Mouse (Mus musculus): ENCODE results near the gene Rnaseh2b. TPM values are rescaled to one million over a fixed set of nuclear protein-coding genes. Genes with fewer than 3 reads are reported as not detected.

Gene Rnaseh2b
- polyA plus RNA-seq, 1 experiment from 2014 or later, result 60.0 TPM

DNA sequence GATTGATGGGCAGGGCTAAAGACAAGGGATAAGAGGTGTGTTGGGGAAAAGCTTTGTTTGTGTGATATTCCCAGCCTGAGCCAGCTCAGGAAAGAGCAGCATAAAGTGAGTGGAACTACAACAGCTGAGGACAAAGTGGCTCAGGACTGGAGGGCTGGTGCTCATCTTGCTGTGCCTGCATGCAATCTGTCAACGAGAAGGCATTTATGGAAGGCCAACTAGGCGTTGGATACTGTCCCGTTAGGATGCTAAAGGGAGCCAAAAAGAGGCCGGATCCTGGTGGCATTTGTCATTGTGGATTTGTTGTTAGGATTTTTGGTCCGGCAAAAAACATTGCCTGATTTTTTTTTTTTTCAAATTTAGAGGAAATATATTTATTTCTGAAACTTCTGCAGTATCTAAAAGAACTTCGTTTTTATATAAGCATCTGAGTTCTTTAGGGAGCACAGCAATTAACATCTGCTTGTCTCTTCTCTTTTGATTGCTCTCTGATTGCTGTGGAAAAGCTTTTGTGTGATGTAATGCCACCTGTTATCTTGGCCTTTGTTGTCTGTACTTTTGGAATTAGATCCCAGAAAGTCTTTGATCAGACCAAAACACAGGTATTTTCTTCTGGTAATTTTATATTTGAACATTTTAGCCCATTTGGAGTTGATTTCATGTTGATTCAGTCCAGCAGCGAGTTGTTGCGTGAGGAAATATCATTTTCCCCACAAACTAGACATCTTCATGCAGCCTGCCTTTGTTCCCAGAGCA lies 49.7 kb downstream of the Rnaseh2b start:
- H3K9ac ChIP-seq, result 0 out of 2 replicates have a peak overlapping the region, but pooled peaks have one; percentile 44
- H3K4me2 ChIP-seq, result no peak overlapping the region
- H3K27ac ChIP-seq, result peak overlapping the region; percentile 62; the same call in 1 of the 2 replicates
- no peak for ATAC-seq (ENCODE audit: insufficient number of reproducible peaks, insufficient read depth, low FRiP score, low TSS enrichment, low read depth)
- WGBS, result 59% methylated on average over 8 of the region's 8 CpGs
- H3K27me3 ChIP-seq, result no peaks in the 10 kb centered on the region
- no peak overlapping the region for H3K4me3 ChIP-seq
- H3K9me3 ChIP-seq, result no peaks in the 10 kb centered on the region
- no peaks in the 10 kb centered on the region for H3K36me3 ChIP-seq
- peaks cover 21% of the 10 kb centered on the region for H3K4me1 ChIP-seq

- no peaks in the 10 kb centered on the region for H3K27me3 ChIP-seq
- H3K27ac ChIP-seq, result peak overlapping the region; percentile 62; the same call in 1 of the 2 replicates
- H3K9me3 ChIP-seq, result no peaks in the 10 kb centered on the region
- 0 out of 2 replicates have a peak overlapping the region, but pooled peaks have one; percentile 44 for H3K9ac ChIP-seq
- no peak for ATAC-seq (ENCODE audit: insufficient number of reproducible peaks, insufficient read depth, low FRiP score, low TSS enrichment, low read depth)
- no peaks in the 10 kb centered on the region for H3K36me3 ChIP-seq
- H3K4me2 ChIP-seq, result no peak overlapping the region; the same call in 1 of the 2 replicates
- H3K4me1 ChIP-seq, result peaks cover 21% of the 10 kb centered on the region
- WGBS, result 61% methylated on average over 10 of the region's 10 CpGs
- no peak overlapping the region for H3K4me3 ChIP-seq
These were observed 50.3 kb downstream of the Rnaseh2b start for GRCm38 (mm10) chr14:62342643-62343144.

DNA sequence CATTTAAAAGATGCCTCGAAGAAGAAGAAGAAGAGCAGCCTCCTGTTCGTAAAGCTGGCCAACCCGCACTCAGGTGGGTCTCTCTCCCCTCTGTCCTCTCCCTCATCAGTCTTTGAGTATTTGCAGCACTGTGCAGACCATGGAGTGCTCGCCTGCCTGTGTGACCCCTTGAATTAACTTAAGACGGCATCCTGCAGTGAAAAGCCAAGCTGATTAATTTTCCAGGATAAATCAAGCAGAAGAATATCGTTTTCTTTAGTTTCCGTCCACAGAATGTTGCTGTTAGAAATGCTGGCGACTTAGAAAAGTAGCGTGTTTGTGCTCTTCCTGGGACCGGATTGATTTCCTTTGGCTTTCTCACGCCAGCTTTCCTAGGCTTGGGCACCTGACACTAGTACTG lies 54.2 kb downstream of the Rnaseh2b start:
- Histone ChIP-seq H3K4me3 (no peak overlapping the region), H3K36me3 (peaks cover 15% of the 10 kb centered on the region), H3K4me2 (no peak overlapping the region), H3K9me3 (no peaks in the 10 kb centered on the region), H3K27ac (no peak overlapping the region), H3K9ac (no peak overlapping the region), H3K27me3 (no peaks in the 10 kb centered on the region), H3K4me1 (peaks cover 21% of the 10 kb centered on the region)
- no peak for ATAC-seq (ENCODE audit: insufficient number of reproducible peaks, insufficient read depth, low FRiP score, low TSS enrichment, low read depth)
- WGBS, result 77% methylated on average over 11 of the region's 11 CpGs

DNA sequence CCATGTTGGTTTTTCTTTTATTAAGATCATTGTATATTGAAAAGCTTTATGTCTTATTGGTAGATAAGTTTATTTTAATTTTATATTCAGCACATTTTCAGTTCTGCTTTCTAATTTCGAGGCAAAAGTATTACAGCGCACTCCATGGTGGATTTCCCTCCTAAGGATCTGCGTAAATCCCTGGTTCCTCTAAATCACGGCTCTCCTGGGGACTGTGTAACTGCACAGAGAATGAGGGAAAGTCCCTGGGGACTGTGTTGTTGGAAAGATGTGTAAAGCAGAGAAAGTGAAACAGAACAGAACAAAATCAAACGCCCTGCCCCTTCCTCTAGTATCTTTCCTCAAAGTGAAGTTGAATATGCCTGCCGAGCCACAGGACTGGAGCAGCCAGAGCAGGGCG lies 54.7 kb downstream of the Rnaseh2b start:
- H3K9ac ChIP-seq, result no peak overlapping the region
- no peak for ATAC-seq (ENCODE audit: insufficient number of reproducible peaks, insufficient read depth, low FRiP score, low TSS enrichment, low read depth)

DNA sequence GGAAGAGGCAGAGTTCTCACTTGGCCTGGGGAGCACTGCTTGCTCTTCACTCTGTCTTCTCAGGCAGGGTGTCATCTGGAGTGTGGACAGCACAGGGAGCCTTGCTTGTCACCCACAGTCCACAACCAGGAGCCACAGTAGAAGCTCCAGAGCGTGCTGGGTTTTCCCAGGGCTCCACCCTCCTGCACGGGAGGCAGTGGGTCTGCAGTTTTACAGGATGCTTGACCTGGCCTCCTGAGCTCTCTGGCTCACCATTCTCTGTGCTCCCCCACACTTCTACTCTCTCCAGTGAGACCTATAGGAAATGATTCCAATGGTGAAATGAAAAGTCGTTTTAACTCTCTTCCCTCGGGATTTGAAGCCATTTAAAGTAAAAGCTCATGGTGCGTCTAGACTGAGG lies 57.4 kb downstream of the Rnaseh2b start:
- H3K9me3 ChIP-seq, result no peaks in the 10 kb centered on the region
- no peaks in the 10 kb centered on the region for H3K27me3 ChIP-seq
- H3K4me1 ChIP-seq, result no peaks in the 10 kb centered on the region
- 65% methylated on average over 5 of the region's 5 CpGs for WGBS
- no peak overlapping the region for H3K27ac ChIP-seq
- no peak overlapping the region for H3K9ac ChIP-seq
- H3K4me3 ChIP-seq, result no peak overlapping the region
- H3K36me3 ChIP-seq, result peaks cover 15% of the 10 kb centered on the region
- ATAC-seq (ENCODE audit: insufficient number of reproducible peaks, insufficient read depth, low FRiP score, low TSS enrichment, low read depth), result no peak
- no peak overlapping the region for H3K4me2 ChIP-seq

More for the DNA sequence above, 54.7 kb downstream of the Rnaseh2b start:
- Histone ChIP-seq H3K4me3 (no peak overlapping the region), H3K36me3 (peaks cover 15% of the 10 kb centered on the region), H3K27ac (no peak overlapping the region), H3K4me2 (no peak overlapping the region), H3K4me1 (peaks cover 18% of the 10 kb centered on the region), H3K27me3 (no peaks in the 10 kb centered on the region), H3K9me3 (no peaks in the 10 kb centered on the region)
- WGBS, result 83% methylated on average over 7 of the region's 7 CpGs

- Histone ChIP-seq H3K9me3 (no peaks in the 10 kb centered on the region), H3K4me1 (no peaks in the 10 kb centered on the region), H3K9ac (no peak overlapping the region), H3K4me2 (no peak overlapping the region), H3K36me3 (peaks cover 15% of the 10 kb centered on the region), H3K4me3 (no peak overlapping the region), H3K27ac (no peak overlapping the region), H3K27me3 (no peaks in the 10 kb centered on the region)
- no peak for ATAC-seq (ENCODE audit: insufficient number of reproducible peaks, insufficient read depth, low FRiP score, low TSS enrichment, low read depth)
- WGBS, result 67% methylated on average over 4 of the region's 4 CpGs
These were observed 57.8 kb downstream of the Rnaseh2b start for GRCm38 (mm10) chr14:62350186-62350585.

- WGBS, result 90% methylated on average over 3 of the region's 3 CpGs
- no peak overlapping the region for H3K9ac ChIP-seq
- H3K9me3 ChIP-seq, result no peaks in the 10 kb centered on the region
- no peak overlapping the region for H3K4me2 ChIP-seq
- H3K27ac ChIP-seq, result no peak overlapping the region
- no peak overlapping the region for H3K4me3 ChIP-seq
- peaks cover 15% of the 10 kb centered on the region for H3K36me3 ChIP-seq
- no peaks in the 10 kb centered on the region for H3K27me3 ChIP-seq
- no peaks in the 10 kb centered on the region for H3K4me1 ChIP-seq
- ATAC-seq (ENCODE audit: insufficient number of reproducible peaks, insufficient read depth, low FRiP score, low TSS enrichment, low read depth), result no peak
These were observed 58.5 kb downstream of the Rnaseh2b start for GRCm38 (mm10) chr14:62350890-62351289.

- no peaks in the 10 kb centered on the region for H3K27me3 ChIP-seq
- no peak overlapping the region for H3K27ac ChIP-seq
- no peak for ATAC-seq (ENCODE audit: insufficient number of reproducible peaks, insufficient read depth, low FRiP score, low TSS enrichment, low read depth)
- no peak overlapping the region for H3K4me2 ChIP-seq
- peaks cover 15% of the 10 kb centered on the region for H3K36me3 ChIP-seq
- H3K4me1 ChIP-seq, result no peaks in the 10 kb centered on the region
- WGBS, result 83% methylated on average over 9 of the region's 9 CpGs
- no peak overlapping the region for H3K4me3 ChIP-seq
- no peaks in the 10 kb centered on the region for H3K9me3 ChIP-seq
- no peak overlapping the region for H3K9ac ChIP-seq
These were observed 61.0 kb downstream of the Rnaseh2b start for GRCm38 (mm10) chr14:62353372-62353771.

DNA sequence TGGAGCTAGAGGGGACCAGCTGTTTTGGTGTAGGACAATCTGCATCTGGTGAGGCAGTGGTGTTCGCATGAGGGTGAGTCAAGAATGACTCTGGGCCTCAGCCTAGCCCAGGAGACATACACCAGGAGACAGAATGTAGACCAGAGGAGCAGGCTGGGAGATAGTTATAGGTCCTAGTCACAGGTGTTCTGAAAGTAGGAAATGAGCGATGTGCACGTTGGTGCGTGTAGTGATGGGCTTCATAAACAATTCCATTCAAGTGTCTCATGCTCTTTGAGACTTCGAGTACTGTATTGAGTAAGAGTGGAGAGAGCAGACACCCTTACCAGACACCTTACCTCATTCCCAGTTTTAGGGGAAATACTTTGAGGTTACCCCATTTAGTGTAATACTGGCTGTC lies 61.4 kb downstream of the Rnaseh2b start:
- Histone ChIP-seq H3K4me3 (no peak overlapping the region), H3K36me3 (peaks cover 15% of the 10 kb centered on the region), H3K27me3 (no peaks in the 10 kb centered on the region), H3K4me2 (no peak overlapping the region), H3K4me1 (no peaks in the 10 kb centered on the region), H3K9me3 (no peaks in the 10 kb centered on the region), H3K27ac (no peak overlapping the region), H3K9ac (no peak overlapping the region)
- no peak for ATAC-seq (ENCODE audit: insufficient number of reproducible peaks, insufficient read depth, low FRiP score, low TSS enrichment, low read depth)
- WGBS, result 89% methylated on average over 5 of the region's 5 CpGs

DNA sequence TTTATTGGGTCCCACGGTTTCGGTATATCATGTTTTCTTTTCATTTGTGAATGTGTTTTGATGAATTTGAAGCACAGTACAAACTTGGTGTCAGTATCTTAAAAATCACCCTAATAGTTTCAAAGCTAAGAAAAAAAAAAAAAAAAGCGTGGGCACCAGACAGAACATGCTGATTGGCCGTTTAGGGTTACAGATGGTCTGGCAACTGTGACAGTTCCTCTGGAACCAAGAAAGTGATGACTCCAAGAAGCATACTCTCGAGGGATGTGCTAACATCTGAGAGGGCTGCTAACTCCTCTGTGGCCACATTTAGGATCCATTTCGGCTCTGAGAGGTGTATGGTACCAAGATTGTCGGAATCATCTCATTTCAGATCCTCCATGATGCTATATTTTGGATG lies 62.8 kb downstream of the Rnaseh2b start:
- Histone ChIP-seq H3K4me3 (no peak overlapping the region), H3K9me3 (no peaks in the 10 kb centered on the region), H3K4me2 (no peak overlapping the region), H3K36me3 (peaks cover 5% of the 10 kb centered on the region), H3K4me1 (no peaks in the 10 kb centered on the region), H3K27ac (no peak overlapping the region), H3K27me3 (no peaks in the 10 kb centered on the region), H3K9ac (no peak overlapping the region)
- ATAC-seq (ENCODE audit: insufficient number of reproducible peaks, insufficient read depth, low FRiP score, low TSS enrichment, low read depth), result no peak
- 82% methylated on average over 7 of the region's 7 CpGs for WGBS

GRCm38 (mm10) chr14:62361263-62361980 lies 69.0 kb downstream of the Rnaseh2b start:
- Histone ChIP-seq H3K9me3 (no peaks in the 10 kb centered on the region), H3K27ac (no peak overlapping the region), H3K36me3 (peaks cover 35% of the 10 kb centered on the region), H3K4me1 (no peaks in the 10 kb centered on the region), H3K4me3 (no peak overlapping the region), H3K27me3 (no peaks in the 10 kb centered on the region), H3K9ac (no peak overlapping the region), H3K4me2 (no peak overlapping the region)
- 76% methylated on average over 8 of the region's 8 CpGs for whole genome bisulfite sequencing
- no peak for ATAC-seq (ENCODE audit: insufficient number of reproducible peaks, insufficient read depth, low FRiP score, low TSS enrichment, low read depth)

DNA sequence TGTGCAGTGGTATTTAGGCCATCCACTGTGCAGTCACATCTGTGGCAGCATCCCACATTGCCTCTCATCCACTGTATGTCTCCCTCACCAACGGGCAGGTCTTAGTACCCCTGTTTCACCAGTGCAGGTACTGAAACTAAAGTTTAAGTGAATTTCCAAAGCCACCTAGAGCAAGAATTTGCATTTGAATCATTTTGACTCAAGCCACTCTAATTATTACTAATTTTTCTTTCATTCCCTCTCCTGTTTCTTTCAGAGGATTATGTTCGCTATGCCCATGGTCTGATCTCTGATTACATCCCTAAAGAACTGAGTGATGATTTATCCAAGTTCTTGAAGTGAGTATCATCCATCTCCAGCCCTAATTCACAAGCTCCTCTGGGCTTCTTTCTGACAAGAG lies 71.4 kb downstream of the Rnaseh2b start:
- H3K9me3 ChIP-seq, result no peaks in the 10 kb centered on the region
- 88% methylated on average over 2 of the region's 2 CpGs for WGBS
- peaks cover 49% of the 10 kb centered on the region for H3K36me3 ChIP-seq

More for the DNA sequence above, 71.4 kb downstream of the Rnaseh2b start:
- Histone ChIP-seq H3K4me3 (no peak overlapping the region), H3K27me3 (no peaks in the 10 kb centered on the region), H3K4me2 (no peak overlapping the region), H3K9ac (no peak overlapping the region), H3K4me1 (no peaks in the 10 kb centered on the region), H3K27ac (no peak overlapping the region)
- no peak for ATAC-seq (ENCODE audit: insufficient number of reproducible peaks, insufficient read depth, low FRiP score, low TSS enrichment, low read depth)

Measured in embryonic facial prominence, embryonic 13.5 days (tissue).